Mouse (Mus musculus) MEL (cell line): ENCODE measurements around the gene Anapc11. TPM values are rescaled to one million over a fixed set of nuclear protein-coding genes. Genes with fewer than 3 reads are reported as not detected.

ENCODE experiments used
- DNase-seq: peaks from one replicate; pipeline ENCODE4 v3.0.0; 2011; ENCODE audit warnings: low read depth, low spot score
- H3K27ac ChIP-seq: 2 replicates; pipeline ENCODE4 v1.5.1; 2012; ENCODE audit warnings: low read depth, mild to moderate bottlenecking, control low read depth, low read length, moderate library complexity; ENCODE audit not compliant: control insufficient read depth
- H3K27me3 ChIP-seq, 2 experiments: fragments of 150-350 bp in 1 of 2; sonication (generic) in 1 of 2; 2 replicates each; pipeline ENCODE4 v1.6.1; 2012; ENCODE audit warnings: low read length in 2 of 2, mild to moderate bottlenecking in 2 of 2, improper control_type of control experiment in 1 of 2, moderate library complexity in 1 of 2; ENCODE audit not compliant: insufficient read depth in 2 of 2, control insufficient read depth in 1 of 2
- H3K36me3 ChIP-seq, 2 experiments: 2 replicates each; pipeline ENCODE4 v1.6.1; 2012 to 2014; ENCODE audit warnings: low read length in 2 of 2, improper control_type of control experiment in 1 of 2, inconsistent platforms in 1 of 2, mild to moderate bottlenecking in 1 of 2; ENCODE audit not compliant: insufficient read depth in 2 of 2, control insufficient read depth in 1 of 2
- H3K4me1 ChIP-seq, 2 experiments: fragments of 150-350 bp in 1 of 2; sonication (generic) in 1 of 2; 2 replicates each; pipeline ENCODE4 v1.6.1; 2012; ENCODE audit warnings: low read length in 2 of 2, improper control_type of control experiment in 1 of 2, mild to moderate bottlenecking in 1 of 2; ENCODE audit not compliant: insufficient read depth in 2 of 2, control insufficient read depth in 1 of 2
- H3K4me3 ChIP-seq, 2 experiments: fragments of 150-350 bp in 1 of 2; sonication (generic) in 1 of 2; 2 replicates each; pipeline ENCODE4 v1.5.1; 2012; ENCODE audit warnings: low read depth in 2 of 2, low read length in 2 of 2, mild to moderate bottlenecking in 2 of 2, moderate library complexity in 2 of 2, control low read depth in 1 of 2, improper control_type of control experiment in 1 of 2; ENCODE audit not compliant: control insufficient read depth in 1 of 2, insufficient read depth in 1 of 2
- H3K79me2 ChIP-seq: 2 replicates; pipeline ENCODE4 v1.6.1; 2012; ENCODE audit warnings: mild to moderate bottlenecking, low read length, moderate library complexity; ENCODE audit not compliant: control insufficient read depth, poor library complexity, insufficient read depth
- H3K9ac ChIP-seq: 2 replicates; pipeline ENCODE4 v1.6.1; 2012; ENCODE audit warnings: low read depth, mild to moderate bottlenecking, control low read depth, low read length, moderate library complexity; ENCODE audit not compliant: control insufficient read depth, poor library complexity, severe bottlenecking
- H3K9me3 ChIP-seq: fragments of 150-350 bp; sonication (generic); replicated peaks from 2 replicates; pipeline ENCODE4 v1.6.1; 2012; ENCODE audit warnings: mild to moderate bottlenecking, low read length, improper control_type of control experiment, moderate library complexity; ENCODE audit not compliant: insufficient read depth
- CHD1 ChIP-seq: IDR thresholded peaks from 2 replicates; pipeline ENCODE4 v1.6.1; 2012; ENCODE audit warnings: low read depth, mild to moderate bottlenecking, inconsistent platforms, low read length, improper control_type of control experiment
- EP300 ChIP-seq, 2 experiments: IDR thresholded peaks; 2 replicates each; pipeline ENCODE4 v1.6.1; 2011; ENCODE audit warnings: improper control_type of control experiment in 2 of 2, low read length in 2 of 2, low read depth in 1 of 2, mild to moderate bottlenecking in 1 of 2
- ETS1 ChIP-seq: IDR thresholded peaks from 2 replicates; pipeline ENCODE4 v1.6.1; 2012; ENCODE audit warnings: low read depth, mild to moderate bottlenecking, inconsistent platforms, low read length, improper control_type of control experiment, moderate library complexity
- GATA1 ChIP-seq: IDR thresholded peaks from 2 replicates; pipeline ENCODE4 v1.6.1; 2011; ENCODE audit warnings: low read depth, low read length, improper control_type of control experiment
- HCFC1 ChIP-seq: IDR thresholded peaks from 2 replicates; pipeline ENCODE4 v1.6.1; 2012; ENCODE audit warnings: low read depth, mild to moderate bottlenecking, inconsistent platforms, low read length, improper control_type of control experiment, moderate library complexity
- JUND ChIP-seq: IDR thresholded peaks from 2 replicates; pipeline ENCODE4 v1.6.1; 2011; ENCODE audit warnings: low read depth, mild to moderate bottlenecking, improper control_type of control experiment, low read length
- KAT2A ChIP-seq: conservative IDR thresholded peaks from 2 replicates; pipeline ENCODE4 v1.6.1; 2012; ENCODE audit warnings: low read depth, low read length, improper control_type of control experiment, inconsistent platforms
- MAFK ChIP-seq: IDR thresholded peaks from 2 replicates; pipeline ENCODE4 v1.6.1; 2011; ENCODE audit warnings: low read depth, mild to moderate bottlenecking, low read length, improper control_type of control experiment, borderline replicate concordance
- MAZ ChIP-seq: IDR thresholded peaks from 2 replicates; pipeline ENCODE4 v1.6.1; 2012; ENCODE audit warnings: low read depth, mild to moderate bottlenecking, inconsistent platforms, low read length, improper control_type of control experiment
- MEF2A ChIP-seq: IDR thresholded peaks from 2 replicates; pipeline ENCODE4 v1.6.1; 2014; ENCODE audit warnings: low read depth, mild to moderate bottlenecking, inconsistent platforms, low read length, improper control_type of control experiment; ENCODE audit not compliant: poor library complexity, insufficient replicate concordance, severe bottlenecking; ENCODE audit errors: extremely low read depth
- NRF1 ChIP-seq: IDR thresholded peaks from 2 replicates; pipeline ENCODE4 v1.6.1; 2014; ENCODE audit warnings: low read depth, mild to moderate bottlenecking, inconsistent platforms, low read length, improper control_type of control experiment, moderate library complexity; ENCODE audit not compliant: poor library complexity, insufficient read depth, severe bottlenecking
- POLR2A ChIP-seq, 2 experiments: IDR thresholded peaks; 2 replicates each; pipeline ENCODE4 v1.6.1; 2011 to 2012; ENCODE audit warnings: low read length in 2 of 2, mild to moderate bottlenecking in 2 of 2, control low read depth in 1 of 2, improper control_type of control experiment in 1 of 2, low read depth in 1 of 2, moderate library complexity in 1 of 2; ENCODE audit not compliant: control insufficient read depth in 1 of 2, insufficient read depth in 1 of 2, poor library complexity in 1 of 2
- POLR2AphosphoS5 ChIP-seq: IDR thresholded peaks from 2 replicates; pipeline ENCODE4 v1.6.1; 2012; ENCODE audit warnings: low read depth, borderline replicate concordance, mild to moderate bottlenecking, inconsistent platforms, low read length, moderate library complexity, mixed read lengths
- SMC3 ChIP-seq: IDR thresholded peaks from 2 replicates; pipeline ENCODE4 v1.6.1; 2011; ENCODE audit warnings: low read depth, low read length, improper control_type of control experiment
- TAL1 ChIP-seq: IDR thresholded peaks from 2 replicates; pipeline ENCODE4 v1.6.1; 2012; ENCODE audit warnings: mild to moderate bottlenecking, inconsistent platforms, low read length, moderate library complexity, mixed read lengths
- USF2 ChIP-seq, 2 experiments: IDR thresholded peaks; 2 replicates each; pipeline ENCODE4 v1.6.1; 2011 to 2012; ENCODE audit warnings: improper control_type of control experiment in 2 of 2, low read length in 2 of 2, borderline replicate concordance in 1 of 2, inconsistent platforms in 1 of 2, low read depth in 1 of 2, mild to moderate bottlenecking in 1 of 2; ENCODE audit not compliant: insufficient read depth in 1 of 2
- ZC3H11A ChIP-seq: IDR thresholded peaks from 2 replicates; pipeline ENCODE4 v1.6.1; 2012; ENCODE audit warnings: low read depth, mild to moderate bottlenecking, inconsistent platforms, low read length, improper control_type of control experiment
- polyA plus RNA-seq, 2 experiments: library from polyadenylated mRNA; stranded (reverse) in 1 of 2; unstranded in 1 of 2; fragments of >175 nt in 1 of 2; fragments of >200 nt in 1 of 2; gene quantifications; 2 replicates each; pipeline versions ENCODE4 v1.2.1 to v1.2.4; 2012; ENCODE audit warnings: low replicate concordance in 2 of 2, low read depth in 1 of 2; ENCODE audit not compliant: insufficient read length in 2 of 2, insufficient read depth in 1 of 2, missing spikeins in 1 of 2
- total RNA-seq: library from RNA; depleted of rRNA; stranded (reverse); fragments of 300-350 nt; gene quantifications from 2 replicates; pipeline ENCODE4 v1.2.3, GENCODE M21; 2012

The Anapc11 gene
- total and polyA plus RNA-seq, 3 experiments = 120 to 130 TPM; not detected in 1

DNA sequence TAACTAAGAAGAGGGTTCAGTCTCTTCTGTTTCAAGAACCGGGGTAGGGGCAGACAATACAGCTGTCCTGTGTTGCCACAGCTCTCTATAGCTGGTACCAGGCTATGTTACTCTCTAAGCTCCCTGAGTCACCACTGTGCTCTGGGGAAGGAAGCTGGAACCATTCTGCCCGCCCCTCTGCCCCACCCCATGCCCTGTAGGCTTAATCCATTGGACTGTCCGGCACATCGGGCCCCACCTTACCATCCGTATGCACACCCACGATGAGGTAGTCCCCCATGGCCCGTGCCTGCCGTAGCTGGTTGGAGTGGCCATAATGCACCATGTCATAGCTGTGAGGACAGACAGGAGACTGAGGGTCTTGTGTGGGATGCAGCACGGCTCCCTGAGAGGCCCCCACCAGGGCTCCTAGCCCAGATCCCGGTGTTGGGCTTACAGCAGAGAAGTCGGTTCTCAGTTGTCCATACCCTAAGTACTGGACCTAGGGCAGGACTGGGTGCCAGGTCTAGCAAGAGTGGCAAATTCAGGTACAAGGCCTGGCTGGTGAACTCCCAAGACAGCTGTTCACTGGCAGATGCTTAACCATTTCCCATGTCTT, 17.5 kb downstream of the Anapc11 start:
- Histone ChIP-seq H3K79me2 (peaks cover 23% of the 10 kb centered on the region), H3K36me3 (peaks cover 4 to 8% of the 10 kb centered on the region in 2 experiments), H3K27ac (no peak overlapping the region), H3K9ac (no peak overlapping the region), H3K27me3 (no peaks in the 10 kb centered on the region), H3K4me1 (peaks cover 0 to 10% of the 10 kb centered on the region in 2 experiments; a peak in 3 of 4 replicates), H3K4me3 (no peak overlapping the region), H3K9me3 (no peaks in the 10 kb centered on the region)
- TF ChIP-seq NRF1 (no peak), JUND (no peak), ETS1 (no peak), SMC3 (no peak), MEF2A (no peak), KAT2A (no peak), HCFC1 (no peak), POLR2AphosphoS5 (no peak), MAFK (no peak), POLR2A (IDR thresholded peaks at IDR 0.05; ENCODE audit: control insufficient read depth in 1 of 2, insufficient read depth in 1 of 2, low read depth in 1 of 2, low read length in 2 of 2, poor library complexity in 1 of 2) (no peak), GATA1 (no peak), MAZ (no peak), USF2 (IDR thresholded peaks at IDR 0.05; ENCODE audit: borderline replicate concordance in 1 of 2, insufficient read depth in 1 of 2, low read depth in 1 of 2, low read length in 2 of 2) (no peak), TAL1 (no peak), EP300 (IDR thresholded peaks at IDR 0.05; ENCODE audit: low read depth in 1 of 2, low read length in 2 of 2) (no peak)
- no peak for DNase-seq

DNA sequence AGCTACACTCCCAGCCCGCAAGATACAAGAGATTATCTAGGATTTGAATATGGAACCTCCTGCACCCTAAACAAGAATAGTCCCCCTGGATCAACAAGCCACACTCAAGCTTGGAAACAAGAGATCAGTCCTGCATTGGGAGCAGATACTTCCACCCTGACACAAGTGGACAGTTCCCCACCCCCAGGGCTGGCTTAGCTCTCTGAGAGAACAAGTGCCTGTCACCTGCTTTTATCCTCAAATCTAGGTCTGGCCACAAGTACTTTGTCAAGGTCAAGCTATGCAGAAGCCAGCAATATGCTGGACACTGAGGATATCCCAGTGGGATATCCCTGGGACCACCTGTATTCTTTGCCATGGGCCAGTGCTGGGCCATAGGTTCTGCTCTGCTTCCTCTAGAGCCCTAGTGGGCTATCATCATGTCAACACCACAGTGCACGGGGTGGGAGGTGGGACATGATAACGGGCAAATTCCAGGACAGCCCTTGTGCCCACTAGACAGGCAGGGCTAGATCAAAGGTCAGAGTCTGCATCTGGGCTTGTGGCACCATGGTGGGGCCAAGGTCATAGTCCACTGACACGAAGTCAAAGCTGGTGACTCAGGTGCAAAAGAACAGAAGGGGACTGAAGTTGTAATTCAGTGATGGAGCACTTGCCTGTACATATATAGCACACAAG, 18.5 kb downstream of the Anapc11 start:
- Histone ChIP-seq H3K9ac (peak overlapping the region; percentile 90), H3K4me3 (peak overlapping the region; percentile 88 to 93), H3K27me3 (no peaks in the 10 kb centered on the region), H3K36me3 (peaks cover 4 to 8% of the 10 kb centered on the region in 2 experiments), H3K4me1 (peaks cover 0 to 10% of the 10 kb centered on the region in 2 experiments; a peak in 3 of 4 replicates), H3K79me2 (peaks cover 23% of the 10 kb centered on the region), H3K9me3 (no peaks in the 10 kb centered on the region), H3K27ac (peak overlapping the region; percentile 57)
- TF ChIP-seq ZC3H11A (no peak), CHD1 (0 out of 2 replicates have a peak, but pooled peaks have one; percentile 19), POLR2AphosphoS5 (no peak)
- DNase-seq = peak; percentile 32
